Mouse (Mus musculus) intestine, postnatal 0 days (tissue): ENCODE results near the gene Ciita. TPM values are rescaled to one million over a fixed set of nuclear protein-coding genes. Genes with fewer than 3 reads are reported as not detected.

Experiments
- ATAC-seq: fragments of 200-750 bp; cut with Nextera tagmentation; 2 replicates; pipeline ENCODE4 v1.8.0; 2017; ENCODE audit warnings: mild to moderate bottlenecking, moderate TSS enrichment, moderate library complexity
- H3K27ac ChIP-seq: fragments of 300-500 bp; sonication (generic); 2 replicates; pipeline ENCODE4 v1.5.1; 2014; ENCODE audit warnings: mild to moderate bottlenecking, low read depth, low read length, moderate library complexity
- H3K27me3 ChIP-seq: fragments of 300-500 bp; sonication (generic); replicated peaks from 2 replicates; pipeline ENCODE4 v1.6.1; 2014; ENCODE audit warnings: low read length, mixed read lengths; ENCODE audit not compliant: control insufficient read depth, insufficient read depth
- H3K36me3 ChIP-seq: fragments of 300-500 bp; sonication (generic); 2 replicates; pipeline ENCODE4 v1.6.1; 2014; ENCODE audit warnings: mild to moderate bottlenecking, moderate library complexity; ENCODE audit not compliant: control insufficient read depth, insufficient read depth
- H3K4me1 ChIP-seq: fragments of 300-500 bp; sonication (generic); replicated peaks from 2 replicates; pipeline ENCODE4 v1.6.1; 2014; ENCODE audit warnings: antibody characterized with exemption, low read length, mixed read lengths; ENCODE audit not compliant: control insufficient read depth, insufficient read depth
- H3K4me2 ChIP-seq: fragments of 300-500 bp; sonication (generic); replicated peaks from 2 replicates; pipeline ENCODE4 v1.6.1; 2014; ENCODE audit warnings: low read depth, mild to moderate bottlenecking, moderate library complexity
- H3K4me3 ChIP-seq: fragments of 300-500 bp; sonication (generic); 2 replicates; pipeline ENCODE4 v1.5.1; 2014; ENCODE audit warnings: low read depth, low read length
- H3K9ac ChIP-seq: fragments of 300-500 bp; sonication (generic); 2 replicates; pipeline ENCODE4 v1.6.1; 2014; ENCODE audit warnings: mild to moderate bottlenecking, low read depth, low read length
- H3K9me3 ChIP-seq: fragments of 300-500 bp; sonication (generic); 2 replicates; pipeline ENCODE4 v1.6.1; 2016; ENCODE audit warnings: mixed run types; ENCODE audit not compliant: control insufficient read depth
- CTCF ChIP-seq: sonication (generic); IDR thresholded peaks from 2 replicates; pipeline ENCODE4 v1.5.1; 2016; ENCODE audit warnings: low read depth, mild to moderate bottlenecking, control low read depth, antibody characterized with exemption, moderate library complexity
- WGBS: fragments of 180-500 bp; shearing (Covaris S2); extraction: QIAGEN DNeasy Blood & Tissue Kit; methylation state at CpG from one replicate; pipeline ENCODE4 v1.1.7; 2014; 5-methylcytosine and 5-hydroxymethylcytosine counted together
- polyA plus RNA-seq: library from polyadenylated mRNA; unstranded; fragments of >200 nt; fragmentation: Nextera tagmentation; extraction: Ambion mirVana; gene quantifications from 2 replicates; pipeline ENCODE4 v1.2.1, GENCODE M21; 2015

Gene Ciita
- polyA plus RNA-seq, 1 experiment from 2014 or later: 0.42 TPM

DNA sequence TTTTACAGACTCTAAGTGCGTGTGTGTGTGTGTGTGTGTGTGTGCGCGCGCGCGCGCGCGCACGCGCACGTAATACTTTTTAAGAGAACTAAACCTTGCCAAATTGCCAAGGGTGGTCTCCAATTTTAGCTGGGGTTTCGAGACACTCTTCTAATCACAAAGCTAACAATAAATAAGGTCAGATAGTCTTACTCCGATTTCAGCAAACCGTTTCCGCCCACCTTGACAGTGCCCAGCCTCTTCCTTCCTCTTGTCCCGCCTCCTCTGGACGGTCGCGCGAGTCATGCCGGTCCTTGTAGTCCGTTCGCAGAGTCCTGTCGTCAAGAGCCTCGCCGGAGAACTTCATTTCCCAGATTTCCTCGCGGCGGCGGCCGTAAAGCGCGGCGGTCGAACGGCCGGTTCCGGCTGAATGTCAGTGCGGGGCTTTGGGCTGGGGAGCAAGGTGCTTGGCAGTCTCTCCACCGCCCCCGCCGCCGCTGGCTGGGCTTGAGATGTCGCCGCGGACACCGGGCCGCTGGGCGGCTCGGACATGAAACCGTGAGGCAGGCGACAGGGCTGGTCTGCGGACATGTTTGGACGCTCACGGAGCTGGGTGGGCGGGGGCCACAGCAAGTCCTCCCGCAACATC is 65.2 kb downstream of the Ciita start, which contains the start of gene Clec16a:
Clec16a (plus strand) TSS at position 345 of the 628 bp plus-strand sequence.
- WGBS: under 1% methylated on average over 58 of the region's 58 CpGs

DNA sequence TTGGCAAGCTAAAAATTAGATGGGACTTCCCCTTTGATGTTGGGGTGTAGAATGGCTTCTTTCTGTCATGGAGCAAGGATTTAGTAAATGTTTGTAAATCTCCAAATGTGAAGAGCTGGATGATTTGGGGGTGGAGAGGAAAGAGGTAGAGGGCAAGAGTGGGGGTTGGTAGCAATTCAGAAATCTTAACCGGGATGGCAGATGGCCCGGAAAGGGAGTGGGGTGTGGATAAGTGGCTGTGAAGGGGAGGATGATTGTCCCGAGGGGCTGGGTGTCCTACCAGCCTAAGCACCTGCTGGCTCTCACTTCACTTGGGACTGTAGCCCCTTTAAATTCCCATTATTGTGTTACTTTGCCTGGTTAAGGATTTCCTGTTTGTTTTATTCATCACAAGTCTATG is 67.0 kb downstream of the Ciita start:
- no peak for ATAC-seq
- WGBS: 44% methylated on average over 3 of the region's 3 CpGs
- H3K4me2 ChIP-seq: peak overlapping the region; percentile 86; the same call in 1 of the 2 replicates
- H3K36me3 ChIP-seq: no peaks in the 10 kb centered on the region
- H3K27me3 ChIP-seq: no peaks in the 10 kb centered on the region
- no peak overlapping the region for H3K9ac ChIP-seq
- TF ChIP-seq CTCF: no peak
- no peaks in the 10 kb centered on the region for H3K9me3 ChIP-seq
- H3K4me1 ChIP-seq: peaks cover 12% of the 10 kb centered on the region; the same call in 1 of the 2 replicates
- no peak overlapping the region for H3K27ac ChIP-seq
- H3K4me3 ChIP-seq: no peak overlapping the region

More for the DNA sequence above, 65.2 kb downstream of the Ciita start, which contains the start of gene Clec16a:
- no peak within 1 kb of the TSS for H3K27ac ChIP-seq
- no peaks in the 10 kb centered on the region for H3K9me3 ChIP-seq
- H3K4me3 ChIP-seq: peak within 1 kb of the TSS; percentile 92
- peaks cover 18% of the 10 kb centered on the region; the same call in 1 of the 2 replicates for H3K4me1 ChIP-seq
- peak within 1 kb of the TSS; percentile 71 for H3K9ac ChIP-seq
- no peaks in the 10 kb centered on the region for H3K27me3 ChIP-seq
- no peaks in the 10 kb centered on the region for H3K36me3 ChIP-seq
- H3K4me2 ChIP-seq: peak within 1 kb of the TSS; percentile 86
- peak; percentile 88 for ATAC-seq
- 0 out of 2 replicates have a peak, but pooled peaks have one; percentile 19 for TF ChIP-seq CTCF

DNA sequence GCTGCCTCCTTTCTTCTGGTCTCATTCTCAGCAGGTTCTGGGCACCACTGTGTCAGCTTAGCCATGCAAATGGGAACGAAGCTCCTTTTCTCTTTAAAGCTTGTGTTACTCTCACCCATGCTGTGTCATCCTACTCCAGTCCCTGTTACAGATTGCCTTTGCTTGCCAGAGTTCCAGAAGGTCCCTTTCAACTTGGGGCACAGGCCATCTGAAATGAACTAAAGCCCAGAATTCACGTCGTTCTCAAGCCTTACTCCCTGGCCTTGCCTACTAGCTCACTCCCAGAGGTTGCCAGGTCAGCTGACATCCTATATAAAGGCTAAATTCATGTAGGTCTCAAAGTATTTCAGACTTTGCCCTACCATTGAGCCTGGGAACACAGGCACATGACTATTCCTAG is 69.1 kb downstream of the Ciita start:
- no peaks in the 10 kb centered on the region for H3K36me3 ChIP-seq
- no peak overlapping the region for H3K27ac ChIP-seq
- H3K9ac ChIP-seq: no peak overlapping the region
- H3K9me3 ChIP-seq: no peaks in the 10 kb centered on the region
- H3K4me2 ChIP-seq: no peak overlapping the region
- H3K4me1 ChIP-seq: peaks cover 9% of the 10 kb centered on the region; the same call in 1 of the 2 replicates
- no peak overlapping the region for H3K4me3 ChIP-seq
- no peaks in the 10 kb centered on the region for H3K27me3 ChIP-seq
- 64% methylated on average over 3 of the region's 3 CpGs for WGBS
- TF ChIP-seq CTCF: no peak
- ATAC-seq: no peak

DNA sequence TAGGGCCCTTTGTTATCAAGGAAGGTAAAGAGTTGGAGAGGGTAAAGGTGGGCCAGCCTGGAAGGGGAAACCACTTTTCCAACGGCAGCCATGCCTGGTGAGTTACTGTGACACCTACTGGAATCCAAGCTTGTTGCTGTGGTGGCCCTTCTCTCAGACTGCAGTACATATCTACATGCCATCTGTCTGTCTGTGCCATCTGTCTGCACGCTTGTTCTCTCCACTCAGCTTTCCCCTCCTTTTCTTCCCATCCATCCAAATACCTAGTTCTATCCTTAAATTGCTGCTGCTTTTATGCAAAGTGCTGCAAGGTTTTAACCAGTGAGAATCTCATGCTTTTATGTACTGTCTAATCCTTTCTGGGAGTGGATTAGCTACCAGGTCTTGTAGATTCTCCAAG is 69.7 kb downstream of the Ciita start:
- no peaks in the 10 kb centered on the region for H3K27me3 ChIP-seq
- H3K9ac ChIP-seq: no peak overlapping the region
- ATAC-seq: no peak
- H3K36me3 ChIP-seq: no peaks in the 10 kb centered on the region
- H3K27ac ChIP-seq: no peak overlapping the region
- 73% methylated on average over 2 of the region's 2 CpGs for WGBS
- H3K4me1 ChIP-seq: peaks cover 9% of the 10 kb centered on the region; the same call in 1 of the 2 replicates
- no peak for TF ChIP-seq CTCF
- H3K4me2 ChIP-seq: no peak overlapping the region
- no peaks in the 10 kb centered on the region for H3K9me3 ChIP-seq
- H3K4me3 ChIP-seq: no peak overlapping the region

DNA sequence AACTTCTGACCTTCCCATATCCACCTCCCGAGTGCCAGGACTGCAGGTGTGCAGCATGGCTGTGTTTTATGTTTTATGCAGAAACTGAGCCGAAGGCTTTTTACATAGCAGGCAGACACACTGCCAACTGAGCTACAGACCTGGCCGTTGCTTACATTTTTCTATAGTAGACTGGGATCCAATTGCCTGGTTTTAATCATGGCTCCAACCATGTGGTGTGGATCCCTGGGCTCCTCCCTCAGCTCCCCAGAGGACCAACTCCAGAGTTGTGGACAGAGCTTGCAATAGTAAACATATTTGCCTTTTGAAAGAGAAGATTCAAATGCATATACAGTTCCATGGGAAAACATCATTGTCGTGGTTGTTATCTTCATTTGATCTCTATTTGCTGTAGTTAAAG is 71.7 kb downstream of the Ciita start:
- TF ChIP-seq CTCF: no peak
- Histone ChIP-seq H3K4me1 (peaks cover under 1% of the 10 kb centered on the region; the same call in 1 of the 2 replicates), H3K4me2 (no peak overlapping the region), H3K9ac (no peak overlapping the region), H3K27ac (no peak overlapping the region), H3K9me3 (no peaks in the 10 kb centered on the region), H3K27me3 (no peaks in the 10 kb centered on the region), H3K4me3 (no peak overlapping the region), H3K36me3 (no peaks in the 10 kb centered on the region)
- no peak for ATAC-seq
- WGBS: 68% methylated on average over 4 of the region's 4 CpGs

DNA sequence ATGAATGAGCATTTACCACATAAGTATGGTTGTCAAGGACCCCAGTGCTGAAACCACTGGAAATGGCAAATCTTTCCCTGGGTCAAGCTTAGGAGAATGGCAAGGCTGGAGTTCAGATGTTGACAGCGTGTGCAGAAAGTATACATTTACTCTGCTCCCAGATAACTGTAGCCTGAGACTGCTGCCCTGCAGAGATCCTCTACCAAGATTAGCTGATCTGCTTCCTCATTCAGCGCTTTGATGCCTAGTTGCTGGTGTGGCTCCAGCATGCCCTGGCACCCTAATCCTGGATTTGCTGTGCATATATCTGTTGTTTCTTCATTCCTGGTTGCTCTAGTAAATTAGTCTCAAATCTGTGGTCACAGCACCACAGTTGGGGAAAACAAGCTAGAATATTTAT is 74.0 kb downstream of the Ciita start:
- TF ChIP-seq CTCF: no peak

More for the DNA sequence above, 74.0 kb downstream of the Ciita start:
- WGBS: 72% methylated on average over 2 of the region's 2 CpGs
- Histone ChIP-seq H3K4me1 (no peaks in the 10 kb centered on the region), H3K4me2 (no peak overlapping the region), H3K4me3 (no peak overlapping the region), H3K27ac (no peak overlapping the region), H3K9ac (no peak overlapping the region), H3K9me3 (no peaks in the 10 kb centered on the region), H3K36me3 (no peaks in the 10 kb centered on the region), H3K27me3 (no peaks in the 10 kb centered on the region)
- no peak for ATAC-seq
